Mouse (Mus musculus): Measurements from ENCODE around the gene Hspa1l. TPM values are rescaled to one million over a fixed set of nuclear protein-coding genes. Genes with fewer than 3 reads are reported as not detected.
A peak's percentile ranks its signal among the peaks of the same experiment; 100 is the strongest.
"Not testable (repeated sequence)": the region's sequence is repeated elsewhere in the genome, so short reads cannot be mapped to it uniquely, and the experiment has no call there.

Hspa1l gene
- total RNA-seq, 4 experiments from 2014 or later = 0.14 to 0.25 (median 0.17) TPM

- no peak for DNase-seq
These were observed 4.5 kb downstream of the Hspa1l start for GRCm38 (mm10) chr17:34977000-34977399.

GRCm38 (mm10) chr17:34978239-34978638 lies 5.7 kb downstream of the Hspa1l start:
- DNase-seq = no peak

DNA sequence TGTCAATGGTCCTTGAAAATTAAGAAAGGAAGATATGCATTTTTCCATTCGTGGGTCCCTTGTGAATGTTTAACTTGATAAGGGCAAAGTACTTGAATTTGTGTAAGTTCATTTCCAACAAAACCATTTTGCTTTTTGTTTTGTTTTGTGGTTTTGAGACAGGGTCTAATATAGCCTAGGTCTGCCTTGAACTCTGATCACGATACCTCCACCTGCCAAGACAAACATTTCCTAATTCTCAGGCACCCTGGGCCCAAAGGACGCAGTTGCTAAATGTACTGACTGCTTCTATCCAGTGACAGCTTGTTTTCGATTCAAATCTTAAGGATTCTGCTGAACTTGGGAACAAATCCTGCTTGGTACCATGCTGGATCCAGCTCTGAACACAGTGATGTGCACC lies 7.1 kb downstream of the Hspa1l start:
- DNase-seq = no peak

DNA sequence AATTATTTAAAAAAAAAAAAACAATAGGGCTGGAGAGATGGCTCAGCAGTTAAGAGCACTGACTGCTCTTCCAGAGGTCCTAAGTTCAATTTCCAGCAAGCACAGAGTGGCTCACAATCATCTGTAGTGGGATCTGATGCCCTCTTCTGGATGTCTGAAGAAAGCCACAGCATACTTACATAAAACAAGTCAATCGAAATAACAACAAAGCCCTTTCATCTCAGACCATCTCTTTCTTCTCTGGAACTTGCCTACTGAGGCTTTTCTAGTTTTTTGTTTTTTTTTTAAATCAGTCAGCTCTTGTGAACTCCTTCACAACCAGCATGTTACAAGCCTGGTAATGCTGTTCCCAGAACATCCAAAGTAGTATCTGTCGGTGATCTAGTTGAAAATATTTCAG lies 8.2 kb downstream of the Hspa1l start:
- no peak for DNase-seq

DNA sequence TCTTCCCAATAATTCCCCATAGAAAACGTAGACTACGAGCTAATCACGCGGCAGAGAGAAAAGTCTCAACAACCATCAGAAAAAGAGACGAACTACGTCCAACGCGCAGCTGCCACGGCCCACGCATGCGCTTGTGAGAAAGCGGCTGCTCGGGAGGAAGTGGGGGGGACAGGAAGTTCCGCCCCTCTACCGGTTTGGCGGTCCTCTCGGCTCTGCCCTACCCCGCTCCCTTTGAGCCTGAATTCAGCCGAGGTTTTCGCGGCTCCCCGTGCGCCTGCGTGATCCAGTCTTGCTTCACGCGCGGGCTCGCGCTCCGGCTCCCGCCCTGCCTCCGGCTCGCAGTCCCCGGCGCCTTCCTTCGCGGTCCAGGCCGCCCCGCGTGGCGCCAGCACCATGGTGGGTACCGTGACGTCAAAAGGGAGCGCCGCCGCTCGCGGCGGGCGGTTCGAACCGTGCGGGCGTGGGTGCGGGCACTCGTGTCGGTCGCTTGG lies 9.2 kb downstream of the Hspa1l start, which contains the start of gene Lsm2:
Lsm2 (plus strand) TSS at position 173 of the 491 bp plus-strand sequence.
- DNase-seq = peak; percentile 91

DNA sequence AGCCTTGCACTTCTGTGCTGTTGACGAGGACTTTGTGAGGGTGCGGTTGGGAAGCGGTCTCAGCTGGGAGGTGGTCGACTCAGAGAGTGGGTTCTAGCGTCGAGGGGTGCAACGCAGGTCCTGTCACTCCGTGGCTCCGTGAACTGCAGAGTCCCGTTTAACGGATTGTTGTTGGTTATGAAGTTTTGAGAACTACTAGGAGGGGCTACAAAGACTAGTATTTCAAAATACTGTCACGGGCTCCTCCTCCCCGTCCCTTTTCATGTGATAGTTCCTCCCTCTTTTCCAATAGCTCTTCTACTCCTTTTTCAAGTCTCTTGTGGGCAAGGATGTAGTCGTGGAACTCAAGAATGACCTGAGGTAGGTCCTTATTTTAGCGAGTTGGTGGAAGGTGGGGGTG lies 9.8 kb downstream of the Hspa1l start:
- no peak for DNase-seq

- DNase-seq = no peak
These were observed 11.7 kb downstream of the Hspa1l start for GRCm38 (mm10) chr17:34984218-34984617.

GRCm38 (mm10) chr17:34994751-34995150 lies 22.2 kb downstream of the Hspa1l start:
- no peak for DNase-seq

DNA sequence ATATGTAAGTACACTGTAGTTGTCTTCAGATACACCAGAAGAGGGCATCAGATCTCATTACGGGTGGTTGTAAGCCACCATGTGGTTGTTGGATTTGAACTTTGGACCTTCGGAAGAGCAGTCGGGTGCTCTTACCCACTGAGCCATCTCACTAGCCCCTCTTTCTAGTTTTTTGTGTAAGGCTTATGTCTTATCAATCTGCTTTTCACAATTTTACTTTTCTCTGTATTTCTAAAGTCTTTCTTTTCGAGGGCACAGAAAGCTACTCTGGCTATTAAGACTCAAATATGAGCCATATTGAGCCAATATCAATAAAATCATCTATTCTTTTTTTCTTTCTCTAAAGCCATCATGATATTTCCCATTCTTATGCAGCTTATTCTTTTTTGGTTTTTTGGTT lies 22.7 kb downstream of the Hspa1l start:
- DNase-seq = not testable (repeated sequence)

- DNase-seq = not testable (repeated sequence)
These were observed 23.4 kb downstream of the Hspa1l start for GRCm38 (mm10) chr17:34995927-34996326.

- DNase-seq = no peak
These were observed 24.1 kb downstream of the Hspa1l start for GRCm38 (mm10) chr17:34996411-34997141.

DNA sequence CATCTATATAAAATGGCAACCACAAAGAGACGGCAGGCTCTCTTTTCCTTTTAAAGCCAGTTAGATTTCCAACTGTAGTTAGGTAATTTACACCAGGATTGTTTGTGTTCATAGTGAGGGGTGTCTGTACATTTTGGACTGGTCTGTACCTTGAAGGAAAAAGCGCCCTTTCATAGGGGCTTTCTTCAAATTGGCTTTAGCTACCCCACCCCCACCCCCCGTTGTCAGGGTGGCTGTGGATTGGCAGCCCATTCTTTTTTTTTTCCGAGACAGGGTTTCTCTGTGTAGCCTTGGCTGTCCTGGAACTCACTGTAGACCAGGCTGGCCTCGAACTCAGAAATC lies 24.6 kb downstream of the Hspa1l start:
- DNase-seq = no peak

DNA sequence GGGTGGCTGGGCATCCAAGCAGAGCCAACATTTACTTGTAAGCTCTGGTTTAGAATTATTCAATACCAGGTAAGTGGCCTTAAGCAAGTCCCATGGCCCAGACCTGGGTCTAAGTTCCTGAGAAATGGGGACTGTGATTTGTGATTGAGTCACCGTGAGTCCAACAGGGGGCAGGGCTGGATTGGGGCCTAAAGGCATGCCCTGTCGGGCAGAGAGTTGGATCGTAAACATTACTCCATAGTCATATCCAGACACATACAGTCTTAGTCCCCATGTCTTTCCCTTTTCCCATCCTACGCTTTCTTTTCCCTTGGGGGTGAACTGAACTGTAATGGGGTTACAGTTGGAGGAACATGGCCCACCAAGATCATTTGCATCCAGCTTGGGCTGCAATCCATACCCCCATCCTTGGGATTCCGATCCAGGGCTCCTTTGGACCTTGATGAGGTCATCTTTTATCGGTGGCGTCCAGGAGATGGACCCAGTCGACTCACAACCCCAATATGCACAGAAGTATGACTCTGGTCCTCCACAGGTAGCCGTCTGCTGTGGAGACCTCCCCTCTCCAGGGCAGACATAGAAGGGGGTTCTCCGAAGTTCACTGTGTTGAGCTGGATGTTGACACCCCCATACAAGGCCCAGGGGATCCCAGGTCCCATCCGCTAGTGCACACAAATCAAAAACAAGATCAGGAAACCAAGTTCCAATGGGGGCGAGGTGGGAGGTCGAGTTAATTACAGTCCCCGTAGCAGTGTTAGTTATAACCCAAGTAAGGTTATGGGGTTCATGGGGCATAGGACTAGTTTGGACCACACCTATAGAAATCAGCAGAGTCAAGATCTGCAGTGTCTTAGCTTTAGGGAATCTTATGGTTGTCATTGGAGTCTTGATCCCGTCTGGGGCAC lies 26.3 kb downstream of the Hspa1l start:
- DNase-seq = no peak

- not testable (repeated sequence) for DNase-seq
These were observed 27.6 kb downstream of the Hspa1l start for GRCm38 (mm10) chr17:34999871-35000716.

DNA sequence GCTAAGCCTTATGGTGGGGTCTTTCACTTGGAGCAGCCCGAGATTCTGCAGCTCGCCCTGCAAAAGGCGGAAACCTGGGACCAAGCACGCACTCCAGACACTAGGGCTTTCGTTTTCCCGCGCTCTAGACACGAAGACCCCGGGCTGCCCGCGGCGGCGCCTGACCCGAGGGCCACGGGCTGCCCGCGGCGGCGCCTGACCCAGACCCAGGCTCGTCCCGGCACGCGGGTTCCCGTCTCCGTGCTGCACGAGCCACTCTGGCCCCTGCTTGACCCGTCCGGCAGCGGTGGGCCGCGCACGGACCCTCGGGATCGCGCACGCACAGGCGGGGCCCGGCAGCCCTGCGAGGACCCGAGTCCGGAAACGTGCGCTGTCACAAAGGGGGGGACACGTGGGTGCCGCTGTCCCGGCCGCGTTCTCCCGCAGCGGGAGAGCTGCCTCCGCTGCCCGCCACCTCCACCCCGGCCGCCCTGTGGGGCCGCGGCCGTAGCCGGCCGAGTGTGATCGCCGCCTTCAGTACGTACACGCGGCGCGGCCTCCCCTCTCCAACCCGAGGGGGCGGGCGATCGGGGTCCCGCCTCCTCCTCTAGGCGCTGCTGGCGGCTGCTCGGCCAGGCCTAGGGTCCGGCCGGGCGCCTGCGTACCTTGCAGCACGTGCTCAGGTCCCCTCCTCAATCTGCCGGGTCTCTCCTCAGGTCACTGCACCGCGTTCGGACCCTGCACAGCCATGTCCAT lies 28.4 kb downstream of the Hspa1l start, which contains the start of gene Vars:
Vars (plus strand) TSS at position 271 of the 735 bp plus-strand sequence.
- peak; percentile 83 for DNase-seq

GRCm38 (mm10) chr17:35001452-35002152 lies 29.1 kb downstream of the Hspa1l start:
- DNase-seq = no peak

DNA sequence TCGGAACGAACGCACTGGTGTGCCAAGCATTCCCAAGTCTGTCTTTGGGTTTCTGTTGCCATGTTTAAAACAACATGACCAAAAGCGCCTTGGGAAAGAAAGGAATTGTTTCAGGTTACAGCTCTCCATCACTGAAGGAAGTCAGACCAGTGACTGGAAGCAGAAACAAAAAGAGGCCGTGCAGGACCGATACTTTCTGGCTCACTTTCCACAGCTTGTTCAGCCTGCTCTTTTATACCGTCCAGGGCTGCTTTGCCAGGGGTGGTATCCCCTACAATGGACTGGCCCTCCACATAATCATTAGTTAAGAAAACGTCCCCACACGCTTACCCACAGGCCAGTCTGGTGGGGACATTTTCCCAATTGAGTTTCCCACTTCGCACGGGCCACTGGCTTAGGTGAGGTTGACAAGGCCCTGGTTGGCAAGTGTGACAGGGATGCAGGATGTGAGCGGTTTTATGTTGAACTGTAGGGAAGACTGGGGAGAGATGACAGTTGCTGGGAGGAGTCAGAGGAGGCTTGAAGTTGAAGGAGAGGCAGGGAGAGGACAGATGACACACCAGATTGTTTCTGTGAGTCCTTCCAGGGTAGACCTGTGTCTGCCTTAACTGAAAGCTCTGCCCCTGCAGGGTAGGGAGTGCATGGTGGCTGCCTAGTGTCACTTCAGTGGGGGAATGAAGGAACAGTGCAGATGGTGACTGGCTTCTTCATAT lies 29.8 kb downstream of the Hspa1l start:
- no peak for DNase-seq

- DNase-seq = no peak
These were observed 30.7 kb downstream of the Hspa1l start for GRCm38 (mm10) chr17:35003022-35003838.

DNA sequence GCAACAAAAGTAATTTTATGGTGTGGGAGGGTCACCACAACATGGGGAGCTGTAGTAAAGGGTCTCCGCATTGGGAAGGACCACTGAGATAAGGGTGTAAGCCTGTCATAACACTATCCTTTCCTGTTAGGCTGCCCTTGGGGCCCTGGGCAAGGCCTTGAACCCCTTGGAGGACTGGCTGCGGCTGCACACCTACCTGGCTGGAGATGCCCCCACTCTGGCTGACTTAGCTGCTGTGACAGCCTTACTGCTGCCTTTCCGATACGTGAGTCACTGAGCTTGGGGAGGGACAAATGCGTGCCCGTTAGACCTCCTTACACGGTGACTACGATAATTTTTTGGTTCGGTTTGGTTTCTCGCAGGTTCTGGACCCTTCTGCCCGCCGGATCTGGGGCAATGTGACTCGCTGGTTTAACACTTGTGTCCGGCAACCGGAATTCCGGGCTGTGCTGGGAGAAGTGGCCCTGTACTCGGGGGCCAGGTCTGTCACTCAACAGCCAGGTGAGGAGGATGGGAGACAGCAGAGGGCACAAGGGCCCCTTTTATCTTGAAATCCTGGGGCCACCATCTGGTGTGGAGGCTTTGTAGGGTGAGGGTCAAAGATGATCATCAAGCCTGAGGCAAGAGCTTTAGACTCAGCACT lies 31.7 kb downstream of the Hspa1l start:
- DNase-seq = no peak

Measured in adrenal gland, adult 8-10 months (tissue).